Mouse (Mus musculus) neural tube, embryonic 11.5 days (tissue): Measurements from ENCODE around the gene Nsmce4a. TPM values are rescaled to one million over a fixed set of nuclear protein-coding genes. Genes with fewer than 3 reads are reported as not detected.
A peak's percentile ranks its signal among the peaks of the same experiment; 100 is the strongest.

Experiments
- ATAC-seq: fragments of 200-750 bp; cut with Nextera tagmentation; 2 replicates; pipeline ENCODE4 v1.8.0; 2017; ENCODE audit warnings: moderate number of reproducible peaks, mild to moderate bottlenecking, moderate TSS enrichment, moderate library complexity; ENCODE audit not compliant: insufficient read depth, low FRiP score, low TSS enrichment
- DNase-seq: peaks from one replicate; pipeline ENCODE4 v3.0.0-alpha.2; 2015; ENCODE audit warnings: low spot score
- H3K27ac ChIP-seq: fragments of 300-500 bp; sonication (generic); 2 replicates; pipeline ENCODE4 v1.5.1; 2014; ENCODE audit warnings: low read depth, mild to moderate bottlenecking, low read length
- H3K27me3 ChIP-seq: fragments of 300-500 bp; sonication (generic); 2 replicates; pipeline ENCODE4 v1.6.1; 2014; ENCODE audit warnings: mild to moderate bottlenecking, low read length, mixed read lengths; ENCODE audit not compliant: control insufficient read depth, insufficient read depth
- H3K36me3 ChIP-seq: fragments of 300-500 bp; sonication (generic); 2 replicates; pipeline ENCODE4 v1.6.1; 2014; ENCODE audit warnings: mild to moderate bottlenecking, low read length, moderate library complexity, mixed read lengths; ENCODE audit not compliant: control insufficient read depth, insufficient read depth
- H3K4me1 ChIP-seq: fragments of 300-500 bp; sonication (generic); 2 replicates; pipeline ENCODE4 v1.6.1; 2014; ENCODE audit warnings: low read length, mixed read lengths; ENCODE audit not compliant: control insufficient read depth, insufficient read depth
- H3K4me2 ChIP-seq: fragments of 300-500 bp; sonication (generic); 2 replicates; pipeline ENCODE4 v1.6.1; 2014; ENCODE audit warnings: low read depth, mild to moderate bottlenecking, moderate library complexity
- H3K4me3 ChIP-seq: fragments of 300-500 bp; sonication (generic); 2 replicates; pipeline ENCODE4 v1.5.1; 2014; ENCODE audit warnings: low read depth, low read length
- H3K9ac ChIP-seq: fragments of 300-500 bp; sonication (generic); 2 replicates; pipeline ENCODE4 v1.6.1; 2014; ENCODE audit warnings: mild to moderate bottlenecking, low read length
- H3K9me3 ChIP-seq: fragments of 300-500 bp; sonication (generic); 2 replicates; pipeline ENCODE4 v1.6.1; 2016; ENCODE audit warnings: low read length; ENCODE audit not compliant: control insufficient read depth
- WGBS: fragments of 180-500 bp; shearing (Covaris S2); extraction: QIAGEN DNeasy Blood & Tissue Kit; methylation state at CpG from one replicate; pipeline ENCODE4 v1.1.7; 2014; 5-methylcytosine and 5-hydroxymethylcytosine counted together
- polyA plus RNA-seq: library from polyadenylated mRNA; unstranded; fragments of >200 nt; fragmentation: Nextera tagmentation; extraction: Ambion mirVana; gene quantifications from 2 replicates; pipeline ENCODE4 v1.2.1, GENCODE M21; 2014

The Nsmce4a gene
- polyA plus RNA-seq, 1 experiment from 2014 or later, result 189 TPM

GRCm38 (mm10) chr7:130519096-130520048, 53.5 kb downstream of the Nsmce4a start:
- DNase-seq (peak; percentile 100), ATAC-seq (peak; percentile 98)
- H3K9ac ChIP-seq, result peak overlapping the region; percentile 96
- H3K4me3 ChIP-seq, result peak overlapping the region; percentile 83
- peak overlapping the region; percentile 82 for H3K4me2 ChIP-seq
- no peaks in the 10 kb centered on the region for H3K27me3 ChIP-seq
- H3K9me3 ChIP-seq, result no peaks in the 10 kb centered on the region
- WGBS, result under 1% methylated on average over 87 of the region's 90 CpGs
- peak overlapping the region; percentile 96 for H3K27ac ChIP-seq
- H3K36me3 ChIP-seq, result no peaks in the 10 kb centered on the region
- 0 out of 2 replicates have a peak, but pooled peaks cover 6% of the 10 kb centered on the region for H3K4me1 ChIP-seq

DNA sequence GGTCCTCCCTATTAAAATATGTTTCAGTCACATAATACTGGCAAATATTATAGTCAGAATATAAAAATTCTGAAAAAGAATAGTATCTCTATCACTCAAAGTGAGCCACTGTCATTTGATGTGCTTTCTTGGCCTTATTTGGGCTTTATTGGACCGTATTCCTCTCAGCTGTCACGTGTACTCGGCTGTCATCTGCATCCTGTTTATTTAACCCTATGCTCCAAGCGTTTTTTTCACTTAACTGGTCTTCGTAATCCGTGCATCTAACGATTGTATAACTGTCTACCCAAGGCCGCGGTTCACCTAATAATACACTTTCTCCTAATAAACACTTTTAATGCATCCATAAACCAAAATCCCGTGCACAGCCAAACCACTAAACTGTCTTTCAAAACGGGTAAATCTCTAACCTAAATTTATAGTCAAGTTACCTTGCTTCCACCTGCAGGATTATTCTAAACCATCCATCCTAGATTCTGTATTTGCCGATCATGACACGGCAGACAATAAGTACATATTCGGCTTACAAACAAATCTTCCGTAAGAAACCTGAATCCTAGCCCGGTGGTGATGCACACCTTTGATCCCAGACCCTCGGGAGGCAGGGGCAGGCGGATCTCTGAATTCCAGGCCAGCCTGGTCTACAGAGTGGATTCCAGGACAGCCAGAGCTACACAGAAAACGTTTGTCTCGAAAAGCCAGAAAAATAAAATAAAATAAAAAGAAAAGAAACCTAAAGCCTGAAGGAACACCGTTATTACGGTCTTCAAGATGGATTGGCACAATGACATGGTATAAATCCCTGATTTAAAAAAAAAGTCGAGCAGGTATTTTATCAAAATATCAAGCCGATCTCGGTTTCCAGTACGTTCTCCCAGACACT, 54.5 kb downstream of the Nsmce4a start:
- WGBS, result 46% methylated on average over 26 of the region's 26 CpGs
- DNase-seq (peak; percentile 19), ATAC-seq (no peak)
- peak overlapping the region; percentile 96 for H3K27ac ChIP-seq
- no peaks in the 10 kb centered on the region for H3K36me3 ChIP-seq
- no peaks in the 10 kb centered on the region for H3K27me3 ChIP-seq
- H3K4me1 ChIP-seq, result 0 out of 2 replicates have a peak, but pooled peaks cover 6% of the 10 kb centered on the region
- H3K9me3 ChIP-seq, result no peaks in the 10 kb centered on the region
- peak overlapping the region; percentile 83 for H3K4me3 ChIP-seq
- peak overlapping the region; percentile 96 for H3K9ac ChIP-seq
- H3K4me2 ChIP-seq, result peak overlapping the region; percentile 82

GRCm38 (mm10) chr7:130510243-130510642, 62.7 kb downstream of the Nsmce4a start:
- H3K9ac ChIP-seq, result no peak overlapping the region
- H3K4me3 ChIP-seq, result no peak overlapping the region
- WGBS, result 97% methylated on average over 5 of the region's 5 CpGs
- no peaks in the 10 kb centered on the region for H3K27me3 ChIP-seq
- no peaks in the 10 kb centered on the region for H3K4me1 ChIP-seq
- H3K27ac ChIP-seq, result no peak overlapping the region
- DNase-seq (no peak), ATAC-seq (no peak)
- no peaks in the 10 kb centered on the region for H3K9me3 ChIP-seq
- H3K36me3 ChIP-seq, result peaks cover 5% of the 10 kb centered on the region; the same call in 1 of the 2 replicates
- H3K4me2 ChIP-seq, result no peak overlapping the region

GRCm38 (mm10) chr7:130503006-130503405, 69.9 kb downstream of the Nsmce4a start:
- WGBS, result 94% methylated on average over 5 of the region's 5 CpGs
- H3K9ac ChIP-seq, result no peak overlapping the region
- ATAC-seq, result no peak

DNA sequence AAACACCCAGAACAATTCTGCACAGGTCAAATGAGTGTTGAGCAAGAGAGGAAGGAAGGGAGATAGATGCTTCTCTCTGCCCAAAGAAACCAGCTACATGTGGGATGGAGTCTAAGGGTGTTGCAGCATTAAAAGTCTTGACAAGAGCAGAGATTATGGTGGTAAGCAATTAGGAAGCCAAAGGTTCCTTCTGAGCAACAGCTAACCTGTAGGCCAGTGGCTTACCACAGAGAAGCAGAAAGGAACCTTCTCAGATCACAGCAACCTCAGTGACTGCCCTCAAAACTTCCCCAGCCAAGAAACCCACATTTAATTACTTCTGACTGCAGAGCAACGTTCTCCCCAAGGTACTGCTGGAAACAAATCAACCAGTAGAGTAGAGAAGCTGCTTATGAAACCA, 71.4 kb downstream of the Nsmce4a start:
- no peaks in the 10 kb centered on the region for H3K9me3 ChIP-seq
- H3K36me3 ChIP-seq, result peaks cover 8% of the 10 kb centered on the region; the same call in 1 of the 2 replicates
- 94% methylated on average over 1 of the region's 1 CpGs for WGBS
- no peaks in the 10 kb centered on the region for H3K27me3 ChIP-seq
- H3K4me1 ChIP-seq, result no peaks in the 10 kb centered on the region
- no peak overlapping the region for H3K4me2 ChIP-seq
- DNase-seq, result no peak
- no peak overlapping the region for H3K27ac ChIP-seq
- no peak for ATAC-seq
- no peak overlapping the region for H3K9ac ChIP-seq
- no peak overlapping the region for H3K4me3 ChIP-seq

More at GRCm38 (mm10) chr7:130503006-130503405, 69.9 kb downstream of the Nsmce4a start:
- H3K36me3 ChIP-seq, result peaks cover 8% of the 10 kb centered on the region; the same call in 1 of the 2 replicates
- no peak overlapping the region for H3K4me3 ChIP-seq
- H3K27me3 ChIP-seq, result no peaks in the 10 kb centered on the region
- no peaks in the 10 kb centered on the region for H3K4me1 ChIP-seq
- H3K9me3 ChIP-seq, result no peaks in the 10 kb centered on the region
- no peak for DNase-seq
- no peak overlapping the region for H3K27ac ChIP-seq
- H3K4me2 ChIP-seq, result no peak overlapping the region

DNA sequence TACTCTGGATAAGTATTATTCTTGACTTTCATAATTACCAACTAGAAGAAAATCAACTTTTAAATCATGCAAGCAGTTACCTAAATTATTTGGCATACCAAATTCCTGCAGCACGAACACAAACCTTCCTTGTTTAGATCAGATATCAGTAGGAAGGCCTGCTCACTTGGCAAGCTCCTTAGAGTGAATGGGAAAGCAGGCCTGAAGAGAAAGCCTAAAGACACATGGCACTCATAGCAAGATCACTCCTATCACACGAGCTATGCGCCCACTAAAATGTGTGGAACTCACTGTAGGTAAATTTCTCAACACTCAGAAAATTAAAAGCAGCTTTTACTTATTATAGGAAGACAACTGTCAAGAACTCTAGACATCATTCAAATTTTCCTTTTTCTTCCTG, 79.6 kb downstream of the Nsmce4a start:
- H3K36me3 ChIP-seq, result no peaks in the 10 kb centered on the region; the same call in 1 of the 2 replicates
- no peaks in the 10 kb centered on the region for H3K4me1 ChIP-seq
- H3K4me3 ChIP-seq, result no peak overlapping the region
- no peak overlapping the region for H3K4me2 ChIP-seq
- ATAC-seq (no peak), DNase-seq (no peak)
- no peaks in the 10 kb centered on the region for H3K9me3 ChIP-seq
- 93% methylated on average over 3 of the region's 3 CpGs for WGBS
- H3K27ac ChIP-seq, result no peak overlapping the region
- H3K9ac ChIP-seq, result no peak overlapping the region
- no peaks in the 10 kb centered on the region for H3K27me3 ChIP-seq

DNA sequence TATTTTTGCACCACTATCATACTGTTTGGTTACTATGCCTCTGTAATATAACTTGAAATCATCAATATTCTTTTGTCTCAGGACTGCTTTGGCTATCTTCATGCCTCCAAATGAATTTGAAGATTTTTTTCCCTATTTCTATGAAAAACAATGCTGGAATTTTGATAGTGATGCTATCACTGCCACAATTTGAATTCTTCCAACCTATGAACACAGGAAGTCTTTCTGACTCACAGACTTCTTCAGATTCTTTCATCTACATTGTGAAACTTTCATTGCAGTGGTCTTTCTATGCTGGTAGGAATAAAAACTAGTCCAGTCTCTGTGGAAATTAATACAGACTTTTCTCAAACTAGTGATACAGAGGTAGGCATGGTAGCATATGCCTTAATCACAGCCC, 80.9 kb downstream of the Nsmce4a start:
- H3K4me1 ChIP-seq, result no peaks in the 10 kb centered on the region
- ATAC-seq (no peak), DNase-seq (no peak)
- H3K27ac ChIP-seq, result no peak overlapping the region
- peaks cover 2% of the 10 kb centered on the region; the same call in 1 of the 2 replicates for H3K36me3 ChIP-seq
- no peak overlapping the region for H3K4me2 ChIP-seq
- no peak overlapping the region for H3K9ac ChIP-seq
- H3K4me3 ChIP-seq, result no peak overlapping the region
- no peaks in the 10 kb centered on the region for H3K9me3 ChIP-seq
- H3K27me3 ChIP-seq, result no peaks in the 10 kb centered on the region
